Mouse (Mus musculus) lung, embryonic 14.5 days (tissue): ENCODE measurements around the gene Gm21719. TPM values are rescaled to one million over a fixed set of nuclear protein-coding genes. Genes with fewer than 3 reads are reported as not detected.
"Not testable (repeated sequence)": the region's sequence is repeated elsewhere in the genome, so short reads cannot be mapped to it uniquely, and the experiment has no call there.

Experiments used
- ATAC-seq: fragments of 200-750 bp; cut with Nextera tagmentation; 2 replicates; pipeline ENCODE4 v1.8.0; 2017; ENCODE audit warnings: mild to moderate bottlenecking, moderate TSS enrichment, moderate library complexity; ENCODE audit not compliant: insufficient read depth
- DNase-seq: peaks from one replicate; pipeline ENCODE4 v3.0.0-alpha.2; 2015
- H3K27ac ChIP-seq: fragments of 300-500 bp; sonication (generic); 2 replicates; pipeline ENCODE4 v1.5.1; 2014; ENCODE audit warnings: low read depth, mild to moderate bottlenecking, moderate library complexity
- H3K27me3 ChIP-seq: fragments of 300-500 bp; sonication (generic); 2 replicates; pipeline ENCODE4 v1.6.1; 2014; ENCODE audit warnings: low read length, control low read depth; ENCODE audit not compliant: insufficient read depth
- H3K36me3 ChIP-seq: fragments of 300-500 bp; sonication (generic); 2 replicates; pipeline ENCODE4 v1.6.1; 2014; ENCODE audit warnings: control low read depth; ENCODE audit not compliant: insufficient read depth
- H3K4me1 ChIP-seq: fragments of 300-500 bp; sonication (generic); 2 replicates; pipeline ENCODE4 v1.6.1; 2014; ENCODE audit warnings: antibody characterized with exemption, control low read depth; ENCODE audit not compliant: insufficient read depth
- H3K4me2 ChIP-seq: fragments of 300-500 bp; sonication (generic); 2 replicates; pipeline ENCODE4 v1.6.1; 2014; ENCODE audit warnings: mild to moderate bottlenecking
- H3K4me3 ChIP-seq: fragments of 300-500 bp; sonication (generic); 2 replicates; pipeline ENCODE4 v1.5.1; 2014; ENCODE audit warnings: low read depth, low read length
- H3K9ac ChIP-seq: fragments of 300-500 bp; sonication (generic); 2 replicates; pipeline ENCODE4 v1.6.1; 2014
- H3K9me3 ChIP-seq: fragments of 300-500 bp; sonication (generic); 2 replicates; pipeline ENCODE4 v1.6.1; 2016; ENCODE audit warnings: low read depth, low read length, control low read depth
- WGBS: fragments of 180-500 bp; shearing (Covaris S2); extraction: QIAGEN DNeasy Blood & Tissue Kit; methylation state at CpG from one replicate; pipeline ENCODE4 v1.1.7; 2014; 5-methylcytosine and 5-hydroxymethylcytosine counted together
- polyA plus RNA-seq: library from polyadenylated mRNA; unstranded; fragments of >200 nt; fragmentation: Nextera tagmentation; extraction: Ambion mirVana; gene quantifications from 2 replicates; pipeline ENCODE4 v1.2.1, GENCODE M21; 2014

Gene Gm21719
- not detected in 2 replicates for polyA plus RNA-seq

- not testable (repeated sequence) for H3K4me2 ChIP-seq, H3K27ac ChIP-seq, H3K27me3 ChIP-seq, H3K36me3 ChIP-seq, H3K4me1 ChIP-seq, H3K9me3 ChIP-seq, H3K4me3 ChIP-seq, H3K9ac ChIP-seq, DNase-seq, ATAC-seq
- WGBS: 31% methylated on average over 1 of the region's 1 CpGs
Measured at GRCm38 (mm10) chrY:6682772-6683171, at the start of gene Gm21719. TSS of gene Gm21719 (minus strand) at chrY:6682872.

Other genes starting within 250 kb of the Gm21719 start
- gene Gm28919, start 99.3 kb downstream of the Gm21719 start, polyA plus RNA-seq: not detected in 2 replicates
- gene Gm20830, start 235.4 kb upstream of the Gm21719 start, polyA plus RNA-seq: not detected in 2 replicates